Mouse (Mus musculus) CD8-positive naive resting alpha-beta T cell, adult 2 months (primary cell): Measurements from ENCODE around the gene Hsf4.

Experiments used
- DNase-seq, 2 experiments: peaks; one replicate each; pipeline ENCODE4 v3.0.0; 2022; ENCODE audit warnings: low read depth in 2 of 2, low spot score in 2 of 2

The Hsf4 gene

GRCm38 (mm10) chr8:105258911-105259720 is 10.5 kb upstream of the Hsf4 start:
- no peak for DNase-seq

DNA sequence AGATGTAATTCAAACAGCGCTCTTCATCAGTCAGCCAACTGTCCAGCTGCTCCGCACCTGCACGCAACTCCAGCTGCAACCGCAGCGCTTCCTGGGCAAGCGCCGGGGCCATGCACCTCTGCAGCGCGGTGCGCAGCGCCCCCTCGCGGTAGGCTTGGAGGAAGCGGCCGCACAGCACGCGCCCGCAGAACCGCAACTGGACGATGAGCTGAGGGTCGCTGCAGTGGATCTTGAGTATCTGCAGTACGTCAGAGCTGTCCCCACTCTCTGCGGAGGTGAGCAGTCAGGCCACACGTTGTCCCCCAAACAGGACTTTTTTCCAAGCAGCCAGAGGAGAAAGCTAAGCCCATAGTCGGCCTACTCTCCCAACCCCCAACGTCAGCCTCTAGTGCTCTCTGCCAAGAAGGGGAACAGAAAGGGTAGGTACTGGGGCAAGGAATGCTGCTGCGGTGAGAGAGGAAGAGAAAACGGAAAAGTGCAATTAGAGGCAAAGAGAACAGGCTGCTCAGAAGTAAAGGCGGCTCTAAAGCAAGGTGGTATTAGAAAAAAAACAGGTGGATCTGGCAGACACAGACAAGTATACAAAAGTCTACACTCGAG is 9.8 kb upstream of the Hsf4 start:
- peak; percentile 55 to 62 for DNase-seq

GRCm38 (mm10) chr8:105260371-105261099 is 9.1 kb upstream of the Hsf4 start:
- DNase-seq = no peak

DNA sequence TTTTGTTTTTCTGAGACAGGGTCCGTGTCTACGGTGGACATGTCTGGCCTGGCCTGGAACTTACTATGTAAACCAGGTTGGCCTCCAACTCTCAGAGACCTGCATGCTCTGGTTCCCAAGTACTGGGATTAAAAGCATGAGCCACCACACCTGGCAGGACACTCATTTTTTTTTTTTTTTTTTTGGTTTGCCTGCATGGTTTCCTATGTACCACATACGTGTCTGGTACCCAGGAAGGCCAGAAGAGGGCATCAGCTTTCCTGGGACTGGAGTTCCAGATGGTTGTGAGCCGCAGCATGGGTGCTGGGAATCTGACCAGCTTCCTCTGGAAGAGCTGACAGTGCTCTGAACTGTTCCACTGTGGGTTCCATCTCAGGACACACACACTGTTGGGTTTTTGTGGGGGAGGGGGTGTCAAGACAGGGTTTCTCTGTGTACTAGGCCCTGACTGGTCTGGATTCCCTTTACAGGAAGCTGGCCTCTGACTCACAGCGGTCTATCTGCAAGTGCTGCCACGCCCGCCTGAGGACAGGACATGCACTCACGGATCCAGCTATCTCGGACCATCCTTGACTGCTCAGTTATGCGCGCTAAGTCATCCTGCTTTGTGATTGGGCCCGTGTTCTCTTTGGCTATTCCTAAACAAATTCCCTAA is 8.1 kb upstream of the Hsf4 start:
- DNase-seq = no peak

DNA sequence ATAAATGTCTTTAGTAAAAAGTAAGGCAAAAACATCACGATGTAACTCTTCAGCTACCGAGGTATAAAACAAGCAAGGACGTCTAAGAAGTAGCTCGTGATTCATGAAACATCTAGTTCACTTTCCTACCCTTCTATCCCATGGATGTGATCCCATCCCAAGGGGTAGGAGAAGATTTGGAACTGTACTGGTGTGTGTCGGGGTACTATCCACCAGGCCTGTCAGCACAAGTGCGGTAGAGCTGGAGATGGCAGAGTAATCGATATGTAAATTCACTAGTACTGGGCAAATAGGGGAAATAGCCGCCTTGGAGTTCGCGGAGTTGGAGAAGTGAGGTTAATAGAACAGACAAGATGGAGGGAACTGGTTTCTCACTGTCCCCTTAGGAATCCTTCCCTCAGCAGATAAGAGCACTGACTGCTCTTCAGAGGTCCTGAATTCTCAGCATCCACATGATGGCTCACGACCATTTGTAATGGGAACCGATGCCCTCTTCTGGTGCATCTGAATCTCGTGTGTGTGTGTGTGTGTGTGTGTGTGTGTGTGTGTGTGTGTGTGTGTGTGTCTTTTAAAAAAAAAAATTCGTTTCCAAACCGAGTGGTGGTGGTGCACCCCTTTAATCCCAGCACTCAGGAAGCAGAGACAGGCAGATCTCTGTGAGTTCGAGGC is 6.2 kb upstream of the Hsf4 start:
- no peak for DNase-seq

DNA sequence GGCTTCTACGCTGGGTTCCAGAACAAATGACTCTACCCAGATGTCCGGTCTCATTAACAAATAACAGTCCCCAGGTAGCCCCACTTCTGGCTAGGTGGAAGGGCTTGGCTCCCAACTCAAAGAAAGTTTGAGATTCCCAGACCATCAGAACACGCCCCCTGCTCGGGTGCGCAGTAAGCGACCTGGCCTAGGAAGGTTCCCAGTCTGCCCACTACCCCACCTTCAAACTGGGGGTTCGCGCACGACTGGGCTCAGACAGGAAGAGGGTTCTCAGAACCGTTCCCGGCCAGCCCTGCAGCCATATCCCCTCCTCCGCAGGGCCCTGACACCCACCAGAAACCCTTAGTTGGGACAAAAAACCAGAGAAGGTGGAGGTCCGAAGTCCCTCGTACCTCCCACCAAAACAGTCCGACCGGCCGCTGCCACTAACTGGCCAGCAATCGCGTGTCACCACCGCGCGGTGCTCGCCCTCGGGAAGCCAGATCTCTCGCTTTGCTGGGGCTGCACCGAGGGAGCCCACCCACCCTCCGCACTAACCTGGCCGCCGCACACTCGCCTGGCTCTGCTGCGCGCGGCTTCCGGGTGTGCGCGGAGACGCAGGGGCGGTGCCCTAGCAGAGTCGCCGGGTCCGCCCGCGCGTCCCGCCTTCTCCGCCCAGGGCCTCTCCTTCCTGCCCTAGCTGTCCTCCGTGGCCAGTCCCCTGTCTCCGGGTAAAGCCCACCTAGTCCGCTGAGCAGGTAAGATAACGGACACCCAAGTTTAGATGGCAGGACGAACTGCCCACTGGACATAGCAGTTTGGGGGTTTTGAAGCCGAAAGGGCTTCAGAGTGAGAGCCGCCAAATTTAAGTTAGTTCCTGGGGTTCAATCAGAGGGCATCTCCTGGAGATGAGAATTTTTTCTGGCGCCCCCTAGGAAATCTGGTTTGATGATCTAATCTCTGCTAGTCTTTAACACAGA is 5.3 kb upstream of the Hsf4 start, which contains the start of the genes Tradd and Fbxl8:
Gene Tradd, minus strand, starts transcription at position 586 of the 959 bp plus-strand sequence.
Gene Fbxl8, plus strand, starts transcription at position 625 of the 959 bp plus-strand sequence.
- peak; percentile 49 to 58 for DNase-seq

DNA sequence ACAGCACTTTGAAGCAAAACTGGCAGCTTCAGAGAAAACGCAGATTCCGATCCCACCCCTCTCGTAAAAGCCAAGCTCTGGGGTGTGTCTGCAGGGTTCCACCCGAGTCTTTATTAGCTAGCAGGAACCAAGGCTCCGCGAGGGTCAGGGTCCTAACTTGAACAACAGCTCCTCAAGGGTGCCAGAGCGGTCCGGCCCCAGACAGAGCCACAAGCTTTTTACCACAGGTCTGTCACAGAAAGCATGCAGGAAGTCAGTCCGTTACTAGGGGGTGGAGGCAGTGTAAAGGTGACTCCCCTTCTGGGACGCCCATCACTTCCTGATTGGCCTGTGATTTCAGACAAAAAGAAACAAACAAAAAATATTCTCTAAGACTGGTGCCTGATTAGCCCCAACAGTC is 4.5 kb upstream of the Hsf4 start:
- DNase-seq = peak in 1 of 2 experiments; percentile 47

DNA sequence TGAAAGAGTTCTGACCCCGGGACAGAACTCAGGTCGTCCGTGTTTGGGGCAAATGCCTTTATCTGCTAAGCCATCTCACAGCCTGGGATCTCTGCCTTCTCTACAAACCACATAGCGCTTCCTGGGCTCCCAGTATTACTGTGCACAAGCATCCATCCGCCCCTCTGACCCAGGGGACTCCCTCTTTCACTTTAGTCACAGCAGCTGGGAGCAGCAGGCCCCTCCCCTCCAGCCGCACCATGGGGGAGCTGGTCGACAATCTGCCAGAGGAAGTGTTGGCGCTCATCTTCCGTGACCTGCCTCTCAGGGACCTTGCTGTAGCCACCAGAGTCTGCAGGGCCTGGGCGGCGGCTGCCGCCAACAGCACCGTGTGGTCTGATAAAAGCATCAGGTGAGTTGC is 2.8 kb upstream of the Hsf4 start:
- no peak for DNase-seq

GRCm38 (mm10) chr8:105268342-105269074 is 1.1 kb upstream of the Hsf4 start:
- DNase-seq = no peak

DNA sequence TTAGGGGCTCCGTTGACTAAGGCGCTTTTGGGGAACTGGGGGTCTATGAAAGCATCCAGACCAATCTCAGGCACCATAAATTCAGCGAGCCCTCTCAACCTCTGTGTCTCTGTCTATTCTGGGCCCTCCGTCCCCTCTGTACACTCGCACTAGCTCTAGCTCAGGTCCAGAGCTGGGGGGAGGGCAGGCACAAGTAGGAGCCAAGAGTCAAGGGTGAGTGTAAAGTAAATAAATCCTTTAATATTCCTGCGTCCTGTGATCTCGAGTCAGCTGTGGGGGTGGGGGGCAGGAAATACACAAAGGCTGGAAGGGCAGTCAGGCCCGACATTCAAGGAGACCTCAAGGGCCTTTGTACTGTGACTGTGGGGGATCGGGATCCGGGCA is 534 bp upstream of the Hsf4 start:
- no peak for DNase-seq

DNA sequence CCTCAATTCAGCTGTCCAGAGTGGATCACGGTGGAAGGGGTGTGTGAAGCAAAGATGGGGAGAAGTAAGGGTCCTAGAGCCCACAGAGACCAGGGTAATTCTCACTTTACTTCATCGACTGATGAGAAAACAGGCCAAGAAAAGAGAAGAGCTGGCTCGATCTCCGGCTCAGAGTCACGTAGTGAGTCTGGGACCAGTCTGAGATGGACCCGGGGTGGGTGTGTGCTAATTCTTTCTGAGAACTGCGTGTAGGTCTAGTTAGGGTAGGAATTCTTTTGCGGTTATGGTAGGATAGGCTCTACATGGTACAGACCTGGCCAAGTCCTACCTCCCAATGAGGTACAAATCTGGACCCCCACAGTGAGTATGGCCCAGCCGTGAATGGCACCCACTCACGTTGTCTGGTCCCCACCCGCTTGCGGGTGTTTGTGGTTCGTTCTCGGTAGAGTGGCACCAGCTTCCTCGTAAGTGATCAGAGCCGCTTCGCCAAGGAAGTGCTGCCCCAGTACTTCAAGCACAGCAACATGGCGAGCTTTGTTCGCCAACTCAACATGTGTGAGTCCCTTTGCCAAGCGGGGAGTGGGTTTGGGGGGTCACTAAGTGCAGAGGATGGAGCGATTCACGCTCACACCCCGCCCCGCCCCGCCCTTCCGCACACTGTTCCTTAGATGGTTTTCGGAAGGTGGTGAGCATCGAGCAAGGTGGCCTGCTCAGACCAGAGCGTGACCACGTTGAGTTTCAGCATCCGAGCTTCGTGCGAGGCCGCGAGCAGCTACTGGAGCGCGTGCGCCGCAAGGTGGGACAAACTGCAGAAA is 707 bp downstream of the Hsf4 start:
- DNase-seq = no peak

GRCm38 (mm10) chr8:105270916-105271186 is 1.2 kb downstream of the Hsf4 start:
- no peak for DNase-seq

DNA sequence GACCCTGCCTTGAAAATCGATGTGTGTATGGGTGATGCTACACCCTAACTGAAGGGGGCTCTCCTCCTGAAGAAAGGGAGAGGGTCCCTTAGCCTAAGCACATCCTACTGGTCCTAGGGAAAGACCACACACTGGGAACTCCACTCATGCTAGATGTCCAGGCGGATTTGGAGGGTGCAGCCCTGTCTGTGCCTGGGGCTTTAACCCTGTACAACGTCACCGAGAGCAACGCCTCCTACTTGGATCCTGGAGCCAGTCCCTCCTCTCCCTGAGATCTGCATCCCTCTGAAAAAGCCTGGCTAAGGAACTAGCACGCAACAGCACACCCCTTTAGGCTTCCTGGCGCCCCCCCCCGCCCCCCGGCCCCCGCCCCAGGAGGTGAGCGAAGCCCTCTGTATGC is 5.8 kb downstream of the Hsf4 start:
- DNase-seq = no peak

- no peak for DNase-seq
These were observed 6.2 kb downstream of the Hsf4 start, which contains the start of gene Nol3 for GRCm38 (mm10) chr8:105275840-105276239. TSS of gene Nol3 (plus strand) at chr8:105276140.

GRCm38 (mm10) chr8:105276292-105277120 is 6.9 kb downstream of the Hsf4 start:
- no peak for DNase-seq

GRCm38 (mm10) chr8:105278911-105279334 is 9.3 kb downstream of the Hsf4 start:
- no peak for DNase-seq

- no peak for DNase-seq
These were observed 11.0 kb downstream of the Hsf4 start for GRCm38 (mm10) chr8:105280567-105280966.
